Mouse (Mus musculus) limb, embryonic 14.5 days (tissue): Measurements from ENCODE around the gene Slc12a3. TPM values are rescaled to one million over a fixed set of nuclear protein-coding genes. Genes with fewer than 3 reads are reported as not detected.

ENCODE experiments used
- ATAC-seq: fragments of 200-750 bp; cut with Nextera tagmentation; 2 replicates; pipeline ENCODE4 v1.8.0; 2017; ENCODE audit warnings: low read depth, moderate number of reproducible peaks, moderate TSS enrichment; ENCODE audit not compliant: low FRiP score
- DNase-seq: peaks from one replicate; pipeline ENCODE4 v3.0.0-alpha.2; 2015; ENCODE audit warnings: low spot score
- H3K27ac ChIP-seq: fragments of 300-500 bp; sonication (generic); replicated peaks from 2 replicates; pipeline ENCODE4 v1.5.1; 2014; ENCODE audit warnings: low read depth, mild to moderate bottlenecking, low read length, moderate library complexity, mixed read lengths
- H3K27me3 ChIP-seq: fragments of 300-500 bp; sonication (generic); 2 replicates; pipeline ENCODE4 v1.6.1; 2014; ENCODE audit warnings: low read length, mixed read lengths; ENCODE audit not compliant: control insufficient read depth, insufficient read depth
- H3K36me3 ChIP-seq: fragments of 300-500 bp; sonication (generic); 2 replicates; pipeline ENCODE4 v1.6.1; 2014; ENCODE audit warnings: mild to moderate bottlenecking, low read length, moderate library complexity, mixed read lengths; ENCODE audit not compliant: control insufficient read depth, insufficient read depth
- H3K4me1 ChIP-seq: fragments of 300-500 bp; sonication (generic); 2 replicates; pipeline ENCODE4 v1.6.1; 2014; ENCODE audit warnings: antibody characterized with exemption, low read length, mixed read lengths; ENCODE audit not compliant: control insufficient read depth, insufficient read depth
- H3K4me2 ChIP-seq: fragments of 300-500 bp; sonication (generic); replicated peaks from 2 replicates; pipeline ENCODE4 v1.6.1; 2014; ENCODE audit warnings: low read depth, mild to moderate bottlenecking, low read length, moderate library complexity; ENCODE audit not compliant: severe bottlenecking
- H3K4me3 ChIP-seq: fragments of 300-500 bp; sonication (generic); replicated peaks from 2 replicates; pipeline ENCODE4 v1.5.1; 2014; ENCODE audit warnings: low read length
- H3K9ac ChIP-seq: fragments of 300-500 bp; sonication (generic); 2 replicates; pipeline ENCODE4 v1.6.1; 2014; ENCODE audit warnings: mild to moderate bottlenecking, low read depth, low read length, moderate library complexity; ENCODE audit not compliant: severe bottlenecking
- H3K9me3 ChIP-seq: fragments of 300-500 bp; sonication (generic); 2 replicates; pipeline ENCODE4 v1.6.1; 2016; ENCODE audit warnings: low read length; ENCODE audit not compliant: control insufficient read depth
- POLR2A ChIP-seq: fragments of 200-500 bp; IDR thresholded peaks from 2 replicates; pipeline ENCODE4 v1.8.0; 2012; ENCODE audit warnings: inconsistent platforms, mild to moderate bottlenecking, moderate library complexity, borderline replicate concordance; ENCODE audit not compliant: insufficient read depth, insufficient read length; ENCODE audit errors: extremely low read depth
- WGBS: fragments of 180-500 bp; shearing (Covaris S2); extraction: QIAGEN DNeasy Blood & Tissue Kit; methylation state at CpG from one replicate; pipeline ENCODE4 v1.1.7; 2014; 5-methylcytosine and 5-hydroxymethylcytosine counted together
- polyA plus RNA-seq, 2 experiments: library from polyadenylated mRNA; depleted of rRNA in 1 of 2; stranded (reverse) in 1 of 2; unstranded in 1 of 2; fragments of >200 nt; fragmentation: Nextera tagmentation in 1 of 2; extraction: Ambion mirVana in 1 of 2; gene quantifications; 2 replicates each; pipeline versions ENCODE4 v1.2.1 to v1.2.3; 2012 to 2014

Slc12a3 gene
- polyA plus RNA-seq, 2 experiments = 0.08 TPM; not detected in 1

- no peak for ATAC-seq
- Histone ChIP-seq H3K4me1 (no peaks in the 10 kb centered on the region), H3K4me2 (no peak overlapping the region), H3K4me3 (no peak overlapping the region), H3K9me3 (no peaks in the 10 kb centered on the region), H3K27ac (no peak overlapping the region), H3K27me3 (no peaks in the 10 kb centered on the region), H3K9ac (no peak overlapping the region), H3K36me3 (peaks cover 10% of the 10 kb centered on the region)
- TF ChIP-seq POLR2A = no peak
- WGBS = 94% methylated on average over 2 of the region's 2 CpGs
- no peak for DNase-seq
These were observed 11.3 kb upstream of the Slc12a3 start for GRCm38 (mm10) chr8:94317691-94318090.

- ATAC-seq (no peak), DNase-seq (no peak)
- H3K9me3 ChIP-seq = no peaks in the 10 kb centered on the region
- no peaks in the 10 kb centered on the region; the same call in 1 of the 2 replicates for H3K36me3 ChIP-seq
- no peak overlapping the region for H3K27ac ChIP-seq
- 95% methylated on average over 2 of the region's 2 CpGs for WGBS
- no peaks in the 10 kb centered on the region for H3K27me3 ChIP-seq
- no peaks in the 10 kb centered on the region for H3K4me1 ChIP-seq
- TF ChIP-seq POLR2A = no peak
- no peak overlapping the region for H3K4me2 ChIP-seq
- H3K9ac ChIP-seq = no peak overlapping the region
- no peak overlapping the region for H3K4me3 ChIP-seq
These were observed 9.0 kb upstream of the Slc12a3 start for GRCm38 (mm10) chr8:94320036-94320435.

GRCm38 (mm10) chr8:94322083-94322482, 6.9 kb upstream of the Slc12a3 start:
- no peak overlapping the region for H3K4me3 ChIP-seq
- H3K9ac ChIP-seq = no peak overlapping the region
- DNase-seq (peak; percentile 63), ATAC-seq (peak; percentile 76)
- no peak overlapping the region for H3K27ac ChIP-seq
- no peaks in the 10 kb centered on the region; the same call in 1 of the 2 replicates for H3K36me3 ChIP-seq
- no peaks in the 10 kb centered on the region for H3K4me1 ChIP-seq
- H3K27me3 ChIP-seq = no peaks in the 10 kb centered on the region
- WGBS = 29% methylated on average over 4 of the region's 4 CpGs
- no peaks in the 10 kb centered on the region for H3K9me3 ChIP-seq
- H3K4me2 ChIP-seq = no peak overlapping the region
- no peak for TF ChIP-seq POLR2A

GRCm38 (mm10) chr8:94323041-94323440, 6.0 kb upstream of the Slc12a3 start:
- Histone ChIP-seq H3K9ac (no peak overlapping the region), H3K9me3 (no peaks in the 10 kb centered on the region), H3K27ac (no peak overlapping the region), H3K36me3 (no peaks in the 10 kb centered on the region; the same call in 1 of the 2 replicates), H3K4me3 (no peak overlapping the region), H3K4me2 (no peak overlapping the region), H3K27me3 (no peaks in the 10 kb centered on the region), H3K4me1 (no peaks in the 10 kb centered on the region)
- no peak for ATAC-seq
- WGBS = 66% methylated on average over 6 of the region's 6 CpGs
- TF ChIP-seq POLR2A = no peak
- DNase-seq = no peak

GRCm38 (mm10) chr8:94324071-94324470, 4.9 kb upstream of the Slc12a3 start:
- DNase-seq = no peak
- 58% methylated on average over 12 of the region's 12 CpGs for WGBS

GRCm38 (mm10) chr8:94326016-94326415, 3.0 kb upstream of the Slc12a3 start:
- Histone ChIP-seq H3K27ac (no peak overlapping the region), H3K9ac (no peak overlapping the region), H3K27me3 (no peaks in the 10 kb centered on the region; the same call in 1 of the 2 replicates), H3K4me2 (no peak overlapping the region), H3K4me1 (no peaks in the 10 kb centered on the region), H3K9me3 (no peaks in the 10 kb centered on the region), H3K36me3 (no peaks in the 10 kb centered on the region), H3K4me3 (no peak overlapping the region)
- ATAC-seq = no peak
- WGBS = 72% methylated on average over 4 of the region's 4 CpGs
- TF ChIP-seq POLR2A = no peak
- no peak for DNase-seq

More at GRCm38 (mm10) chr8:94324071-94324470, 4.9 kb upstream of the Slc12a3 start:
- Histone ChIP-seq H3K4me2 (no peak overlapping the region), H3K9me3 (no peaks in the 10 kb centered on the region), H3K36me3 (no peaks in the 10 kb centered on the region), H3K27me3 (no peaks in the 10 kb centered on the region), H3K9ac (no peak overlapping the region), H3K4me3 (no peak overlapping the region), H3K4me1 (no peaks in the 10 kb centered on the region), H3K27ac (no peak overlapping the region)
- no peak for TF ChIP-seq POLR2A
- ATAC-seq = no peak
